8 mouse cellular contexts compared by ENCODE assay signal in genomic region chr2:37768903-37769302, GRCm38 (mm10). TPM values are rescaled to one million over a fixed set of nuclear protein-coding genes. Genes with fewer than 3 reads are reported as not detected.
DNase-seq lines count a peak whose midpoint lies in the region; ATAC-seq and TF ChIP-seq lines count a peak whose summit lies in the region.

No protein-coding gene starts in this region.

- DNase-seq in adrenal gland, postnatal 36 days = peak; percentile 46 to 54
- DNase-seq in adrenal gland, postnatal 4 days (ENCODE audit: low spot score in 2 of 2) = no peak
- DNase-seq in spleen, postnatal 36 days (ENCODE audit: low spot score in 2 of 2) = peak; percentile 66 to 71
- DNase-seq in spleen, postnatal 10 days (ENCODE audit: low spot score in 2 of 2) = no peak
- peak; percentile 18 to 71 for DNase-seq in kidney, postnatal 25 days
- peak; percentile 67 for DNase-seq in midbrain, postnatal 0 days (ENCODE audit: low spot score)
- no peak for DNase-seq in spleen, adult 12 weeks (ENCODE audit: low spot score)

- TF ChIP-seq CTCF in midbrain, postnatal 0 days (IDR thresholded peaks at IDR 0.05) = no peak

- H3K9ac ChIP-seq in midbrain, postnatal 0 days (replicated peaks; ENCODE audit: low read length, poor library complexity, severe bottlenecking) = no peak overlapping the region

- no peaks in the 10 kb centered on the region for H3K9me3 ChIP-seq in midbrain, postnatal 0 days (ENCODE audit: low read length)

- H3K4me3 ChIP-seq in midbrain, postnatal 0 days (ENCODE audit: low read depth, low read length) = no peak overlapping the region

- no peaks in the 10 kb centered on the region for H3K27me3 ChIP-seq in midbrain, postnatal 0 days (ENCODE audit: insufficient read depth, low read length)

- WGBS in midbrain, postnatal 0 days = 36% methylated on average over 2 of the region's 2 CpGs

- ATAC-seq in midbrain, postnatal 0 days (ENCODE audit: low FRiP score) = 0 out of 2 replicates have a peak, but pooled peaks have one; percentile 35
- no peak for ATAC-seq in CD4-positive, CD25-positive, alpha-beta regulatory T cell, adult 4 months

- H3K4me2 ChIP-seq in midbrain, postnatal 0 days (ENCODE audit: low read depth, low read length, poor library complexity, severe bottlenecking) = no peak overlapping the region

- no peak overlapping the region for H3K27ac ChIP-seq in midbrain, postnatal 0 days (ENCODE audit: low read depth, low read length)

- no peaks in the 10 kb centered on the region for H3K36me3 ChIP-seq in midbrain, postnatal 0 days (ENCODE audit: insufficient read depth, low read length)

- H3K4me1 ChIP-seq in midbrain, postnatal 0 days (ENCODE audit: insufficient read depth, low read length) = peaks cover 18% of the 10 kb centered on the region

RNA-seq across cellular contexts. Expression of gene Crb2, which starts 7.1 kb away (rescaled TPM):
- under 1 TPM; 0.33 to 0.53 TPM for total RNA-seq in adrenal gland, postnatal 36 days (2021)
- 1 to 10 TPM; 1.1 to 2.7 TPM for total RNA-seq in adrenal gland, postnatal 4 days (2021)
- 3.7 and 4.8 TPM in 2 replicates for total RNA-seq in midbrain, postnatal 0 days (2014; rRNA removed)
- polyA plus RNA-seq in midbrain, postnatal 0 days (2015; fragmentation: Nextera tagmentation; extraction: Ambion mirVana) = 1.6 and 1.7 TPM in 2 replicates
- polyA plus RNA-seq in CD4-positive, CD25-positive, alpha-beta regulatory T cell, adult 4 months (2017; shearing (Covaris generic)) = under 1 TPM in 1 of 2 experiments, not detected in 1; 0.28 TPM

Comparison
In these comparisons a context has a peak if more than half of its experiments do, and no peak if none do; other contexts are left out.
1. DNase-seq: peak in adrenal gland, postnatal 36 days (2 of 2), spleen, postnatal 36 days (2 of 2), kidney, postnatal 25 days (2 of 2) and midbrain, postnatal 0 days (single experiment); none in adrenal gland, postnatal 4 days (0 of 2), spleen, postnatal 10 days (0 of 2) and spleen, adult 12 weeks (single experiment).